Mouse (Mus musculus) liver, adult 2 months (tissue): ENCODE data around the gene Heg1.

Experiments used
- CTCF ChIP-seq: fragments of 200-500 bp; IDR thresholded peaks from 2 replicates; pipeline ENCODE4 v1.5.1; 2011; ENCODE audit warnings: low read depth, low read length, control low read depth
- POLR2A ChIP-seq: fragments of 200-500 bp; IDR thresholded peaks from 2 replicates; pipeline ENCODE4 v1.6.1; 2011; ENCODE audit warnings: low read length, control low read depth; ENCODE audit not compliant: insufficient read depth; ENCODE audit errors: extremely low read depth

DNA sequence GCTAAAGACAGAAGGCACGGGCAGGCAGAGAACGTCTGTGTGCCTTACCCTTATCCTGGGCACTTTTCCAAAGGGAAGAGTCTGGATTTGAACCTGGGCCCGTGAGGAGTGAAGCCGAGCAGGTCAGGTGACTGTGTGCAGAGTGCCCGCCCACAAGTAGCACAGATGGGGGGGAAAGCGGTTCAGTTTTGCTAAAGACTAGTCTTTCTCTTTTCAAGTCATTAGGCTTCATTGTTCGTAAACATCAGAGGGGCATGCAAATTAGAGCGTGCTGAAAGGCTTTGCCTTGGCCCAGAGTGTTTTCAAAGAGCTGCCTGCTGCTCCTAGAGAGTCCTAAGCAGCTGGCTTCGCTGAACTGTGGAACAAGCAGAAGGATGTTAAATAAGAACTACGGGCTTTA, 50.4 kb downstream of the Heg1 start:
- no peak for TF ChIP-seq CTCF
- no peak for TF ChIP-seq POLR2A
